Mouse (Mus musculus) liver, adult 2 months (tissue): Measurements from ENCODE around the gene Muc1.

Source experiments
- CTCF ChIP-seq: fragments of 200-500 bp; IDR thresholded peaks from 2 replicates; pipeline ENCODE4 v1.5.1; 2011; ENCODE audit warnings: low read depth, low read length, control low read depth
- POLR2A ChIP-seq: fragments of 200-500 bp; IDR thresholded peaks from 2 replicates; pipeline ENCODE4 v1.6.1; 2011; ENCODE audit warnings: low read length, control low read depth; ENCODE audit not compliant: insufficient read depth; ENCODE audit errors: extremely low read depth

GRCm38 (mm10) chr3:89224796-89225195 lies 4.1 kb upstream of the Muc1 start:
- TF ChIP-seq CTCF (no peak), POLR2A (no peak)
